Mouse (Mus musculus) heart, embryonic 13.5 days (tissue): ENCODE results near the gene Ncf4. TPM values are rescaled to one million over a fixed set of nuclear protein-coding genes. Genes with fewer than 3 reads are reported as not detected.
A peak's percentile ranks its signal among the peaks of the same experiment; 100 is the strongest.

ENCODE experiments used
- ATAC-seq: fragments of 200-750 bp; cut with Nextera tagmentation; 2 replicates; pipeline ENCODE4 v1.8.0; 2017; ENCODE audit warnings: moderate TSS enrichment; ENCODE audit not compliant: insufficient number of reproducible peaks, low FRiP score, low TSS enrichment; ENCODE audit errors: extremely low read depth
- H3K27ac ChIP-seq: fragments of 300-500 bp; sonication (generic); replicated peaks from 2 replicates; pipeline ENCODE4 v1.5.1; 2015; ENCODE audit warnings: moderate library complexity, mild to moderate bottlenecking, inconsistent platforms
- H3K27me3 ChIP-seq: fragments of 300-500 bp; sonication (generic); replicated peaks from 2 replicates; pipeline ENCODE4 v1.6.1; 2015; ENCODE audit warnings: mild to moderate bottlenecking, inconsistent platforms
- H3K36me3 ChIP-seq: fragments of 300-500 bp; sonication (generic); 2 replicates; pipeline ENCODE4 v1.6.1; 2015; ENCODE audit warnings: mild to moderate bottlenecking, inconsistent platforms
- H3K4me1 ChIP-seq: fragments of 300-500 bp; sonication (generic); 2 replicates; pipeline ENCODE4 v1.6.1; 2015; ENCODE audit warnings: inconsistent platforms
- H3K4me2 ChIP-seq: fragments of 300-500 bp; sonication (generic); 2 replicates; pipeline ENCODE4 v1.6.1; 2015; ENCODE audit warnings: inconsistent platforms, mild to moderate bottlenecking, moderate library complexity
- H3K4me3 ChIP-seq: fragments of 300-500 bp; sonication (generic); 2 replicates; pipeline ENCODE4 v1.5.1; 2015; ENCODE audit warnings: moderate library complexity, mild to moderate bottlenecking, inconsistent platforms
- H3K9ac ChIP-seq: fragments of 300-500 bp; sonication (generic); 2 replicates; pipeline ENCODE4 v1.6.1; 2015; ENCODE audit warnings: inconsistent platforms, mild to moderate bottlenecking, moderate library complexity
- H3K9me3 ChIP-seq: fragments of 300-500 bp; sonication (generic); 2 replicates; pipeline ENCODE4 v1.6.1; 2016; ENCODE audit warnings: inconsistent platforms
- WGBS: fragments of 180-500 bp; shearing (Covaris S2); methylation state at CpG from one replicate; pipeline ENCODE4 v1.1.7; 2015; ENCODE audit warnings: mixed read lengths; 5-methylcytosine and 5-hydroxymethylcytosine counted together
- polyA plus RNA-seq: library from polyadenylated mRNA; unstranded; fragments of >200 nt; fragmentation: Nextera tagmentation; extraction: Ambion mirVana; gene quantifications from 2 replicates; pipeline ENCODE4 v1.2.1, GENCODE M21; 2015

The Ncf4 gene
- polyA plus RNA-seq = 5.3 and 7.5 TPM in 2 replicates

- Histone ChIP-seq H3K4me1 (peaks cover 41% of the 10 kb centered on the region), H3K27me3 (peaks cover 26% of the 10 kb centered on the region), H3K9ac (0 out of 2 replicates have a peak within 1 kb of the TSS, but pooled peaks have one; percentile 40), H3K27ac (0 out of 2 replicates have a peak within 1 kb of the TSS, but pooled peaks have one; percentile 24), H3K9me3 (no peaks in the 10 kb centered on the region), H3K36me3 (no peaks in the 10 kb centered on the region), H3K4me2 (no peak within 1 kb of the TSS), H3K4me3 (no peak within 1 kb of the TSS)
- WGBS = 61% methylated on average over 7 of the region's 7 CpGs
- ATAC-seq = no peak
Measured at GRCm38 (mm10) chr15:78244695-78245492, at the start of gene Ncf4. TSS of gene Ncf4 (plus strand) at chr15:78244801.

GRCm38 (mm10) chr15:78195096-78195880 is 49.3 kb upstream of the Ncf4 start:
- 37% methylated on average over 28 of the region's 28 CpGs for WGBS
- Histone ChIP-seq H3K36me3 (no peaks in the 10 kb centered on the region), H3K4me1 (peaks cover 11% of the 10 kb centered on the region), H3K27me3 (peaks cover 88% of the 10 kb centered on the region), H3K9me3 (no peaks in the 10 kb centered on the region), H3K4me3 (no peak overlapping the region), H3K4me2 (no peak overlapping the region; the same call in 1 of the 2 replicates), H3K27ac (no peak overlapping the region), H3K9ac (no peak overlapping the region)
- ATAC-seq = no peak

- no peak overlapping the region for H3K27ac ChIP-seq
- H3K36me3 ChIP-seq = no peaks in the 10 kb centered on the region
- WGBS = 1% methylated on average over 41 of the region's 41 CpGs
- ATAC-seq = peak; percentile 48; the same call in 1 of the 2 replicates
- H3K27me3 ChIP-seq = peaks cover 88% of the 10 kb centered on the region
- H3K9ac ChIP-seq = peak overlapping the region; percentile 61
- H3K9me3 ChIP-seq = 0 out of 2 replicates have a peak, but pooled peaks cover 5% of the 10 kb centered on the region
- H3K4me1 ChIP-seq = peaks cover 14% of the 10 kb centered on the region
- peak overlapping the region; percentile 72 for H3K4me2 ChIP-seq
- H3K4me3 ChIP-seq = peak overlapping the region; percentile 42
Measured at GRCm38 (mm10) chr15:78204053-78204847, 40.4 kb upstream of the Ncf4 start.

- WGBS = 32% methylated on average over 3 of the region's 3 CpGs
- peaks cover 14% of the 10 kb centered on the region for H3K4me1 ChIP-seq
- H3K4me3 ChIP-seq = no peak overlapping the region
- no peak overlapping the region for H3K4me2 ChIP-seq
- no peak overlapping the region for H3K9ac ChIP-seq
- no peaks in the 10 kb centered on the region for H3K36me3 ChIP-seq
- ATAC-seq = no peak
- H3K27me3 ChIP-seq = peaks cover 79% of the 10 kb centered on the region
- H3K27ac ChIP-seq = no peak overlapping the region
- H3K9me3 ChIP-seq = 0 out of 2 replicates have a peak, but pooled peaks cover 9% of the 10 kb centered on the region
Measured at GRCm38 (mm10) chr15:78205192-78205591, 39.4 kb upstream of the Ncf4 start.

- Histone ChIP-seq H3K4me3 (no peak within 1 kb of the TSS), H3K4me2 (no peak within 1 kb of the TSS), H3K27ac (no peak within 1 kb of the TSS), H3K27me3 (peaks cover 68% of the 10 kb centered on the region), H3K9me3 (0 out of 2 replicates have a peak, but pooled peaks cover 9% of the 10 kb centered on the region), H3K4me1 (peaks cover 14% of the 10 kb centered on the region), H3K36me3 (no peaks in the 10 kb centered on the region), H3K9ac (no peak within 1 kb of the TSS)
- WGBS = 68% methylated on average over 7 of the region's 7 CpGs
- ATAC-seq = no peak
Measured at GRCm38 (mm10) chr15:78206312-78206711, 38.3 kb upstream of the Ncf4 start, which contains the start of gene Pvalb. TSS of gene Pvalb (minus strand) at chr15:78206400.

- Histone ChIP-seq H3K9me3 (0 out of 2 replicates have a peak, but pooled peaks cover 9% of the 10 kb centered on the region), H3K4me3 (no peak overlapping the region), H3K4me2 (no peak overlapping the region), H3K9ac (no peak overlapping the region), H3K27me3 (peaks cover 30% of the 10 kb centered on the region), H3K4me1 (no peaks in the 10 kb centered on the region), H3K36me3 (no peaks in the 10 kb centered on the region), H3K27ac (no peak overlapping the region)
- no peak for ATAC-seq
- WGBS = 71% methylated on average over 4 of the region's 4 CpGs
Measured at GRCm38 (mm10) chr15:78210203-78210602, 34.4 kb upstream of the Ncf4 start.

GRCm38 (mm10) chr15:78211367-78211766 is 33.2 kb upstream of the Ncf4 start:
- WGBS = 64% methylated on average over 8 of the region's 8 CpGs
- no peak overlapping the region for H3K27ac ChIP-seq

GRCm38 (mm10) chr15:78215269-78215668 is 29.3 kb upstream of the Ncf4 start:
- H3K4me2 ChIP-seq = no peak overlapping the region
- no peak for ATAC-seq
- no peaks in the 10 kb centered on the region for H3K4me1 ChIP-seq
- no peak overlapping the region for H3K9ac ChIP-seq
- H3K27me3 ChIP-seq = no peaks in the 10 kb centered on the region; the same call in 1 of the 2 replicates
- no peak overlapping the region for H3K27ac ChIP-seq
- H3K4me3 ChIP-seq = no peak overlapping the region
- WGBS = 67% methylated on average over 9 of the region's 9 CpGs
- no peaks in the 10 kb centered on the region for H3K9me3 ChIP-seq
- H3K36me3 ChIP-seq = no peaks in the 10 kb centered on the region

More at GRCm38 (mm10) chr15:78211367-78211766, 33.2 kb upstream of the Ncf4 start:
- Histone ChIP-seq H3K27me3 (peaks cover 18% of the 10 kb centered on the region), H3K4me2 (no peak overlapping the region), H3K9me3 (0 out of 2 replicates have a peak, but pooled peaks cover 9% of the 10 kb centered on the region), H3K4me1 (no peaks in the 10 kb centered on the region), H3K9ac (no peak overlapping the region), H3K36me3 (no peaks in the 10 kb centered on the region), H3K4me3 (no peak overlapping the region)
- ATAC-seq = no peak

- no peaks in the 10 kb centered on the region for H3K36me3 ChIP-seq
- H3K4me2 ChIP-seq = no peak overlapping the region
- H3K9me3 ChIP-seq = no peaks in the 10 kb centered on the region
- ATAC-seq = no peak
- H3K27me3 ChIP-seq = peaks cover 2% of the 10 kb centered on the region; the same call in 1 of the 2 replicates
- H3K4me1 ChIP-seq = no peaks in the 10 kb centered on the region
- H3K4me3 ChIP-seq = no peak overlapping the region
- no peak overlapping the region for H3K9ac ChIP-seq
- 70% methylated on average over 12 of the region's 12 CpGs for WGBS
- no peak overlapping the region for H3K27ac ChIP-seq
Measured at GRCm38 (mm10) chr15:78227816-78228215, 16.8 kb upstream of the Ncf4 start.

GRCm38 (mm10) chr15:78231346-78232331 is 13.0 kb upstream of the Ncf4 start:
- no peak overlapping the region for H3K4me3 ChIP-seq
- H3K36me3 ChIP-seq = no peaks in the 10 kb centered on the region
- WGBS = 44% methylated on average over 13 of the region's 13 CpGs
- no peak overlapping the region for H3K9ac ChIP-seq
- no peaks in the 10 kb centered on the region for H3K4me1 ChIP-seq
- H3K27ac ChIP-seq = no peak overlapping the region
- H3K4me2 ChIP-seq = no peak overlapping the region
- H3K27me3 ChIP-seq = no peaks in the 10 kb centered on the region; the same call in 1 of the 2 replicates
- ATAC-seq = no peak
- no peaks in the 10 kb centered on the region for H3K9me3 ChIP-seq
